Mouse (Mus musculus): Measurements from ENCODE around the gene 9130213A22Rik. TPM values are rescaled to one million over a fixed set of nuclear protein-coding genes. Genes with fewer than 3 reads are reported as not detected.
A peak's percentile ranks its signal among the peaks of the same experiment; 100 is the strongest.

The 9130213A22Rik gene
- polyA plus RNA-seq, 1 experiment from 2014 or later: 0.29 TPM

GRCm38 (mm10) chr11:69074776-69075069 lies 47.7 kb downstream of the 9130213A22Rik start:
- H3K27ac ChIP-seq: peak overlapping the region; percentile 84; the same call in 1 of the 2 replicates
- H3K27me3 ChIP-seq (replicated peaks): no peaks in the 10 kb centered on the region
- no peak overlapping the region for H3K9ac ChIP-seq
- peaks cover 17% of the 10 kb centered on the region for H3K4me1 ChIP-seq (replicated peaks)
- H3K4me3 ChIP-seq (replicated peaks): no peak overlapping the region
- ATAC-seq: no peak
- 58% methylated on average over 2 of the region's 2 CpGs for WGBS
- no peak overlapping the region for H3K4me2 ChIP-seq (replicated peaks)
- no peaks in the 10 kb centered on the region for H3K9me3 ChIP-seq
- no peaks in the 10 kb centered on the region for H3K36me3 ChIP-seq

DNA sequence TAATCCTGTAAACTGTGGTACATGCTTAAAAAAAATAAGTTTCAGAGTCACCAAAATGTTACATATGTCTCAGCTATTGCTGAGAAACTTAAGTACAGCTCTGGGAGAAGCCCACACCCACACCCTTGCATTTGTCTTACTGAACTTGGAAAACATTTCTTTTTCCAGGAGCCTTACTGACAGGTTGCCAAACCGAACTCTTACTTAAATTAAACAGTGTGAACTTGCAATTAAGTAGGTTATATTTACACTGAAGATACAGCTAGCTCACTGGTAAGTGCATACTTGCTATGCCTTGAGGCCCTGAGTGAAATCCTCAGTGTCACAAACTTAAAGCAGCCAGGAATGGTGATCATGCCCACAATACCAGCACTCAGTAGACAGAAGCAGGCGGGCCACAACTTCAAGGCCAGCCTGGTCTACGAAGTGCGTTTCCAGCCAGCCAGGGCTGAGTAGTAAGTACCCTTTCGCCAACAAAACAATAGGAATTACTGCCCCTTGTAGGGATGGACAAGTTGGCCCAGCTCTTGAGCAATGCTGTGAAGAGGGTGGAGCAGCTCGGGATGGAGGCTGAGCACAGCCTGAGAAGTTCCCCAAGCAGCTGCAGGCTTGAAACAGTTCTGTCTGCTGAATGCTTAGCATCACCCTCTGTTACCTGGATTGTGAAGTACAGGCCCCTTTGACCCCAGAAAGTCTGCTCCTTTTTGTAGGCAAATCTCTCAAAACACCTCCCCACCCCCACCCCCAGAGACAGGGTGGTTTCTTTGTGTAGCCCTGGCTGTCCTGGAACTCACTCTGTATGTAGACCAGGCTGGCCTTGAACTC lies 48.2 kb downstream of the 9130213A22Rik start:
- no peak overlapping the region for H3K9ac ChIP-seq
- H3K4me2 ChIP-seq (replicated peaks): 0 out of 2 replicates have a peak overlapping the region, but pooled peaks have one; percentile 3
- no peak for ATAC-seq
- H3K36me3 ChIP-seq: no peaks in the 10 kb centered on the region
- H3K9me3 ChIP-seq: no peaks in the 10 kb centered on the region
- no peaks in the 10 kb centered on the region for H3K27me3 ChIP-seq (replicated peaks)
- WGBS: 41% methylated on average over 6 of the region's 6 CpGs
- H3K4me1 ChIP-seq (replicated peaks): peaks cover 17% of the 10 kb centered on the region
- H3K27ac ChIP-seq: peak overlapping the region; percentile 84
- H3K4me3 ChIP-seq (replicated peaks): no peak overlapping the region

DNA sequence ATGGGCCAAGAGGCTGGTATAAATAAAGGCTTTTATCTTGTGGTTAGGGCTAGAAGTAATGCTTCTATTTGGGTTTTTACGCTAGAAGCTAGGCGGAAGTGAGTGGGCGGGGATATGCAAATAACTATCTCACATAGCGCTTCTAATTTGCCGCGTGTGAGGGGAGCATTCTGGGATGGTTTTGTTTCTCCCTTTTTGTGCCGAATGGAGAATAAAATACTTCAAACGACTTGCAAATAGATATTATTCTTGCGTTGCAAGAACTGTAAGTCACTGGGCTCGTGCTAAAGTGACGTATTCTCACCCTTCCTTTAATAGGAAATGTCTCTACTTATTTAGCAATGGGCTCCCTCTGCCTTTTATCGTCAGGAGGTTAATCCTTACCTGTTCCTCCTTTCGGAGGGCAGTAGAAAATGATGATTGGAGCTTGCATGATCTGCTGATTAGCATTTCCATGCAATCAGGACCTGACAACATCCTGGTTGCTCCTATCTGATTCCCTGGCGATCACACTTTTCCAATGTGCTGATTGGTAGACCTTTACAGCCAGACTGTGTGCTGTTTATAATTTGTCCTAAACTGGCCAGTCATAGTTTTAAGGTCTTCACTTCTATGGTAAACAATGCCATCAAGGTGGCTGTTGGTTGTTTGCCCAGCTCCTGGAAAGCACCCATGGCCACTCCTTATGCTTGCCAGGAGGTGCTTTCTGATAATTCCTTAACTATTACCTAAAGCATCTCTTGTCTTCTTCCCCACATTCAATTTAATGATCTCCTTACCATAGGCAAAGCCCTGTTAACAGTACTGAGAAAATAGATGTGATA lies 49.1 kb downstream of the 9130213A22Rik start:
- H3K4me2 ChIP-seq (replicated peaks): peak overlapping the region; percentile 63
- 0% methylated on average over 14 of the region's 14 CpGs for whole genome bisulfite sequencing

GRCm38 (mm10) chr11:69072666-69073064 lies 49.7 kb downstream of the 9130213A22Rik start:
- H3K27ac ChIP-seq: peak overlapping the region; percentile 73
- peak overlapping the region; percentile 37 for H3K9ac ChIP-seq
- H3K27me3 ChIP-seq (replicated peaks): no peaks in the 10 kb centered on the region
- H3K36me3 ChIP-seq: no peaks in the 10 kb centered on the region
- H3K4me3 ChIP-seq (replicated peaks): peak overlapping the region; percentile 22
- H3K4me1 ChIP-seq (replicated peaks): peaks cover 19% of the 10 kb centered on the region
- ATAC-seq: no peak
- no peaks in the 10 kb centered on the region for H3K9me3 ChIP-seq
- WGBS: 5% methylated on average over 9 of the region's 9 CpGs
- peak overlapping the region; percentile 63 for H3K4me2 ChIP-seq (replicated peaks)

More for the DNA sequence above, 49.1 kb downstream of the 9130213A22Rik start:
- Histone ChIP-seq H3K9me3 (no peaks in the 10 kb centered on the region), H3K4me3 (replicated peaks) (peak overlapping the region; percentile 22), H3K36me3 (no peaks in the 10 kb centered on the region), H3K9ac (peak overlapping the region; percentile 40; the same call in 1 of the 2 replicates), H3K27ac (peak overlapping the region; percentile 84), H3K27me3 (replicated peaks) (no peaks in the 10 kb centered on the region), H3K4me1 (replicated peaks) (peaks cover 17% of the 10 kb centered on the region)
- peak; percentile 82 for ATAC-seq

DNA sequence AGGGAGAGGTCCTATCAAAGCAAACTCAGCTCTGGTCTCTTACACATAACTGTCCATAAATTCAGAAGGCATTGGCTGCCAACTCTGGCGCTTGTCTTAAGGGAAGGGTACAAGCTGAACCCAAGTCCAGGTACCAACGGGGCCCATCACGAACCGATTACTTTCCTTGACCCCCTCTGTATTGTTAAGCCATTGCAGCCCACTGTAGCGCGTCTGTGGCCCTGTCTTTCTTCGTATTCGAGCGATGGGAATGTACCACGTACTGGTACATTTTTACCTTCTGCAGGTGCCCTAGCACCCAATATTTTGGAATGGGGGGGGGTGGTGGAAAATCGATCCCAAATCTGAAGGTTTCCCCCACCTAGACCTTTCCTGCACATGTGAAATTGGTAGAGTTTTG lies 50.2 kb downstream of the 9130213A22Rik start:
- Histone ChIP-seq H3K4me3 (replicated peaks) (0 out of 2 replicates have a peak overlapping the region, but pooled peaks have one; percentile 22), H3K4me2 (replicated peaks) (peak overlapping the region; percentile 63), H3K9me3 (no peaks in the 10 kb centered on the region), H3K27ac (peak overlapping the region; percentile 73), H3K9ac (no peak overlapping the region; the same call in 1 of the 2 replicates), H3K4me1 (replicated peaks) (peaks cover 23% of the 10 kb centered on the region), H3K36me3 (no peaks in the 10 kb centered on the region), H3K27me3 (replicated peaks) (no peaks in the 10 kb centered on the region)
- 83% methylated on average over 11 of the region's 11 CpGs for WGBS
- ATAC-seq: no peak

GRCm38 (mm10) chr11:69071262-69071661 lies 51.1 kb downstream of the 9130213A22Rik start:
- Histone ChIP-seq H3K9ac (peak overlapping the region; percentile 66), H3K27me3 (replicated peaks) (no peaks in the 10 kb centered on the region), H3K36me3 (no peaks in the 10 kb centered on the region), H3K27ac (peak overlapping the region; percentile 80), H3K4me1 (replicated peaks) (peaks cover 30% of the 10 kb centered on the region), H3K4me2 (replicated peaks) (peak overlapping the region; percentile 83), H3K4me3 (replicated peaks) (peak overlapping the region; percentile 54), H3K9me3 (no peaks in the 10 kb centered on the region)
- 24% methylated on average over 9 of the region's 9 CpGs for WGBS
- no peak for ATAC-seq

- Histone ChIP-seq H3K4me1 (replicated peaks) (peaks cover 32% of the 10 kb centered on the region), H3K36me3 (no peaks in the 10 kb centered on the region), H3K9me3 (no peaks in the 10 kb centered on the region), H3K27me3 (replicated peaks) (no peaks in the 10 kb centered on the region), H3K9ac (peak within 1 kb of the TSS; percentile 66), H3K27ac (peak within 1 kb of the TSS; percentile 80), H3K4me3 (replicated peaks) (peak within 1 kb of the TSS; percentile 54), H3K4me2 (replicated peaks) (peak within 1 kb of the TSS; percentile 83)
- under 1% methylated on average over 47 of the region's 47 CpGs for WGBS
- peak; percentile 88 for ATAC-seq
Observed at GRCm38 (mm10) chr11:69070590-69071222, 51.7 kb downstream of the 9130213A22Rik start, which contains the start of gene Tmem107. Gene Tmem107 (plus strand): TSS chr11:69070806.

DNA sequence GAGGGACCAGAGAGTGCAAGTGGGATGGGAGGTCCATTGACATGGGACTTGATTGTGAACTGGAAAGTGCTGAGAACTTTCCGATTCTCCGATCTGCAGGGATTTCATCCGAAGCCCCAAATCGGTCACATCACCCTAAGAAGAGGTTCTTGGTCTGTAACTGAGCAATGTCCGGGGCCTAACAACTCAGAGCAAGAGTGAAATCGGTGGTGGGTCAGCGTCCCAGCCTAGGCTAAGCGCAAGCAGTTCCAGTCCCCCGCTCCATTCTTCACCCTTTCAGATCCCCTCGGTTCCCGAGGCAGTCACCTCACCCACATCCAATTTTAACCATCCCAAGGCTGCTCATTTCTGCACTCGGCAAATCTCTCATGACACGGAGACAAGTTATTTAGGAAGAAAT lies 52.3 kb downstream of the 9130213A22Rik start:
- H3K9ac ChIP-seq: peak overlapping the region; percentile 66
- 2% methylated on average over 13 of the region's 13 CpGs for WGBS
- peak overlapping the region; percentile 54 for H3K4me3 ChIP-seq (replicated peaks)
- H3K4me1 ChIP-seq (replicated peaks): peaks cover 32% of the 10 kb centered on the region
- no peaks in the 10 kb centered on the region for H3K36me3 ChIP-seq
- peak overlapping the region; percentile 83 for H3K4me2 ChIP-seq (replicated peaks)
- H3K27ac ChIP-seq: peak overlapping the region; percentile 80
- ATAC-seq: no peak
- no peaks in the 10 kb centered on the region for H3K27me3 ChIP-seq (replicated peaks)
- no peaks in the 10 kb centered on the region for H3K9me3 ChIP-seq

Other genes starting within 250 kb of the 9130213A22Rik start
- gene Rnf222, start 234.0 kb downstream of the 9130213A22Rik start, polyA plus RNA-seq (2015; fragmentation: Nextera tagmentation; extraction: Ambion mirVana): 0.06 and 0.10 TPM in 2 replicates
- 1,017 and 1,034 TPM in 2 replicates for gene Rpl26, start 221.0 kb downstream of the 9130213A22Rik start, polyA plus RNA-seq (2015; fragmentation: Nextera tagmentation; extraction: Ambion mirVana)
- gene Odf4, start 195.5 kb downstream of the 9130213A22Rik start, polyA plus RNA-seq (2015; fragmentation: Nextera tagmentation; extraction: Ambion mirVana): not detected in 2 replicates
- 8.1 and 8.6 TPM in 2 replicates for gene Arhgef15, start 165.1 kb downstream of the 9130213A22Rik start, polyA plus RNA-seq (2015; fragmentation: Nextera tagmentation; extraction: Ambion mirVana)
- 2.7 and 2.8 TPM in 2 replicates for gene Slc25a35, start 154.5 kb downstream of the 9130213A22Rik start, polyA plus RNA-seq (2015; fragmentation: Nextera tagmentation; extraction: Ambion mirVana)
- 61.4 and 62.2 TPM in 2 replicates for gene Rangrf, start 147.4 kb downstream of the 9130213A22Rik start, polyA plus RNA-seq (2015; fragmentation: Nextera tagmentation; extraction: Ambion mirVana)
- gene Pfas, start 114.1 kb downstream of the 9130213A22Rik start, polyA plus RNA-seq (2015; fragmentation: Nextera tagmentation; extraction: Ambion mirVana): 29.7 and 32.1 TPM in 2 replicates
- 35.1 and 38.6 TPM in 2 replicates for gene Ctc1, start 106.7 kb downstream of the 9130213A22Rik start, polyA plus RNA-seq (2015; fragmentation: Nextera tagmentation; extraction: Ambion mirVana)
- gene Aurkb, start 76.9 kb downstream of the 9130213A22Rik start, polyA plus RNA-seq (2015; fragmentation: Nextera tagmentation; extraction: Ambion mirVana): 133 and 135 TPM in 2 replicates
- 8.6 and 8.9 TPM in 2 replicates for gene Borcs6, start 62.9 kb downstream of the 9130213A22Rik start, polyA plus RNA-seq (2015; fragmentation: Nextera tagmentation; extraction: Ambion mirVana)
- gene Tmem107, start 51.8 kb downstream of the 9130213A22Rik start, polyA plus RNA-seq (2015; fragmentation: Nextera tagmentation; extraction: Ambion mirVana): 43.7 and 47.6 TPM in 2 replicates
- gene Vamp2, start 34.1 kb downstream of the 9130213A22Rik start, polyA plus RNA-seq (2015; fragmentation: Nextera tagmentation; extraction: Ambion mirVana): 61.8 and 64.2 TPM in 2 replicates
- gene Per1, start 27.4 kb downstream of the 9130213A22Rik start, polyA plus RNA-seq (2015; fragmentation: Nextera tagmentation; extraction: Ambion mirVana): 11.9 and 15.6 TPM in 2 replicates
- 0.62 and 0.70 TPM in 2 replicates for gene Hes7, start 2.2 kb downstream of the 9130213A22Rik start, polyA plus RNA-seq (2015; fragmentation: Nextera tagmentation; extraction: Ambion mirVana)
- 0.19 and 0.29 TPM in 2 replicates for gene Aloxe3, start 3.3 kb upstream of the 9130213A22Rik start, polyA plus RNA-seq (2015; fragmentation: Nextera tagmentation; extraction: Ambion mirVana)
- 0.35 and 0.43 TPM in 2 replicates for gene Alox12b, start 34.4 kb upstream of the 9130213A22Rik start, polyA plus RNA-seq (2015; fragmentation: Nextera tagmentation; extraction: Ambion mirVana)
- gene Alox8, start 75.3 kb upstream of the 9130213A22Rik start, polyA plus RNA-seq (2015; fragmentation: Nextera tagmentation; extraction: Ambion mirVana): 0.14 and 0.15 TPM in 2 replicates
- 0.03 and 0.10 TPM in 2 replicates for gene Gucy2e, start 114.4 kb upstream of the 9130213A22Rik start, polyA plus RNA-seq (2015; fragmentation: Nextera tagmentation; extraction: Ambion mirVana)
- gene Cntrob, start 201.2 kb upstream of the 9130213A22Rik start, polyA plus RNA-seq (2015; fragmentation: Nextera tagmentation; extraction: Ambion mirVana): 18.5 and 19.6 TPM in 2 replicates
- 135 and 147 TPM in 2 replicates for gene Trappc1, start 201.4 kb upstream of the 9130213A22Rik start, polyA plus RNA-seq (2015; fragmentation: Nextera tagmentation; extraction: Ambion mirVana)
- gene Kcnab3, start 203.7 kb upstream of the 9130213A22Rik start, polyA plus RNA-seq (2015; fragmentation: Nextera tagmentation; extraction: Ambion mirVana): 2.2 and 2.3 TPM in 2 replicates
- gene Rnf227, start 217.9 kb upstream of the 9130213A22Rik start, polyA plus RNA-seq (2015; fragmentation: Nextera tagmentation; extraction: Ambion mirVana): 10.8 and 10.9 TPM in 2 replicates
- 39.9 and 44.1 TPM in 2 replicates for gene Chd3, start 246.8 kb upstream of the 9130213A22Rik start, polyA plus RNA-seq (2015; fragmentation: Nextera tagmentation; extraction: Ambion mirVana)